Mouse (Mus musculus): Measurements from ENCODE around the gene Prdm16. TPM values are rescaled to one million over a fixed set of nuclear protein-coding genes. Genes with fewer than 3 reads are reported as not detected.
A peak's percentile ranks its signal among the peaks of the same experiment; 100 is the strongest.

The Prdm16 gene
- total RNA-seq, 2 experiments from 2014 or later: 25.5 to 26.8 TPM

DNA sequence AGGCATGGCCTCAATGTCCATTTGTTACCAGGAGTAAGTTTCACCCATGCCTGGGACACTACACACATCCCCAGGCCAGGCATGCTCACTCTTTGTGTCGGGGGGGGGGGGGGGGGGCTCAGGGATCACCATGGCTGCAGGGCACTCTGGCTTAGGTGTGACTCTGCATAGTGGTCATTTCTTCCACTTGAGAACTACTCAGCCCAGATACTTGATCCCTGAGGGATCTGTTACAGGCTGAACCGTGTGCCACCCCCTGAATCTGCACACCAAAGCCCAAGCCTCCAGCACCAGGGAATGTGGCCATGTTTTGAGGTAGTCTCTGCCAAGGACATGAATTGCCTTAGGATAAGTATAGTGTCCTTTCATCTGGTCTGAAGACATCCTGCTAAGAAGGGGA lies 123.0 kb downstream of the Prdm16 start:
- DNase-seq: no peak

- DNase-seq: no peak
These were observed 124.1 kb downstream of the Prdm16 start for GRCm38 (mm10) chr4:154512518-154513090.

GRCm38 (mm10) chr4:154511767-154512166 lies 124.9 kb downstream of the Prdm16 start:
- DNase-seq: no peak

GRCm38 (mm10) chr4:154506774-154507435 lies 129.8 kb downstream of the Prdm16 start:
- DNase-seq: no peak

- DNase-seq: no peak
These were observed 131.4 kb downstream of the Prdm16 start for GRCm38 (mm10) chr4:154505313-154505712.

DNA sequence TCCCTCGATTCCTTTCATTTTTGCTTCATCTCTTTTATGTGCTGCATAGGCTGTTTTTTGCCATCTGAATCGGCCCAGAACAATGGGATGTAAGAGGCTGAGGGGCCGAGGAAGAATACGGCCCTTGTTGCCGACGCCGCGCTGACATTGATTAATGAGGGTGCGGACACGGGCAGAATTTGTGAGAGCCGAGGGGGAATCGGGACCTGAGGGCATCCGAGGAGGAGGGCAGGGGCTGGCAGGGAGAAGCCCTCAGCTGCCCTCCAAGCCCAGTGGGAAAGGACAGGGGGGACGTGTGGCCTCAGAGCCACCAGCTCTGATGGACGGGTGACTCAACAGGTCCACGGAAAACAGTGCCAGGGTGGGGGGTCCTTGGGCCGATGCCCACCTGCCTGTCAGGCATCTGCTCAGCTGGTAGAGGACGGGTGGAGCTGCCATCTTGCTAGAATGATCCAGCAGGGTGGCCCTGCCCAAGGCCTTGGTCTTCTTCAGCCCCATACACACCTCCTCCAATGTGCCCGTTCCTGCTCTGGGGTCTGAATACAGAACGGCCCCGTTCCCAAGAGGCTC lies 133.3 kb downstream of the Prdm16 start:
- no peak for DNase-seq

DNA sequence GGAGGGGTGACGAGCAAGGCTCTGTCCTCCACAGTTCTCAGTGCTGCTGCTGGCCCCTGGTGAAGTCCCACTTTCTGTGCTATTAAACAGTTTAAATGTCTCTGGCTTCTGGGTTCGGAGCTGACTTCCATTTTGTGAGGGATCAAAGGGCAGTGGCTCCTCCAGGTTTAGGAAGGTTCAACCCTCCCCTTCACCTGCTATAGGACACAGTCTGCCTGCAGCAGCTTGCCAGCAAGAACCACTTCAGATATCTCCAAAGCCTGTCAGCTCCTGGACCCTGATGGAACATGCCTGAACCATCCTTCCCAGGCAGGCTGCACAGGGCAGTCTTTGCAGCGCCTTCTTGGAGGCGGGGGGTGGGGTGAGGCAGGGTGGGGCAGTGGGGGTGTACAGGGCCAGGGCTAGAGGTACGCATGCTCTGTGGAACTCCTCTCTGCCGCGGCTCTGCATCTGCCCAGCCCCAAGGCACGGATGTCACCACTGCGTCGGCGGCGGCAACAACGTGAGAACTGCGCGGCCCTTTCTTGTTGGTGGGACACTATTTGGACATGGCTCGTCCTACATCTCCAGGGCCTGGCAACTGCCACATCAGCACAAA lies 134.2 kb downstream of the Prdm16 start:
- peak; percentile 33 for DNase-seq

- DNase-seq: no peak
These were observed 136.0 kb downstream of the Prdm16 start for GRCm38 (mm10) chr4:154500695-154501094.

- peak; percentile 90 for DNase-seq
These were observed 136.8 kb downstream of the Prdm16 start for GRCm38 (mm10) chr4:154499701-154500523.

DNA sequence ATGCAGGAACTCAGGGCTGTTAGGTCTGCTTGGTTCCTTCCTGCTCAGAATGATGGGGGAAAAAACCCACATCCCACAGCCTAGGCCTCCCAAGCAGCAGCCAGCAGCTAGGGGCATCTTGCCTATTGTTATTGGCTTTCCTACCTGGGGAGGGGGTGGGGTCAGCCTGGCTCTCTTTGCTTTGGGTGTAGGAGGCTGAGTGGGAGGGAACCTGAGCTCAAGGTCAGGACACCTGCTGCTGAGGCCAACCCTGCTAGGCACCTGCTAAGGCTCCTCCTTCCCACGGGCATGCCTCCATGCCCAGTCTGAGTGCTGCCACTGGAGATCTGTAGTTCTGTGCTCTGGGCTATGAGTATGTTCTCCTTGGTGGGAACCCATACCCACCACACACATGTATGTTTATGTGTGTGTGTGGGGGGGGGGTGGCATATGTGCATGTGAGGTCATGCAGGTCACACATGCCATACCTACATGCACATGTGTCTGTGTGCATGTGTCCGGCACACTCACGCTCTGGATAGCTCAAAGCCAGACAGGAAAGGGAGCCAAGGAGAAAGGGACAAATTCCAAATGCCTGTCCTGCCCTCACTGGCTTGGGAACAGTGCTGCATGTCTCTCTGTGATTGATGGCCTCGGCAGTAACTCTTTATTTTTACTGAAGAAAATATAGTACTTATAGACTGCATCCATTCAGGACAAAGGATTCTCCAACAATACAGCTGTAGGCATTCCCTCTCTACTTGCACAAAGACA lies 139.1 kb downstream of the Prdm16 start:
- peak; percentile 50 for DNase-seq

GRCm38 (mm10) chr4:154496991-154497390 lies 139.7 kb downstream of the Prdm16 start:
- peak; percentile 97 for DNase-seq

- DNase-seq: no peak
These were observed 140.2 kb downstream of the Prdm16 start for GRCm38 (mm10) chr4:154496522-154496921.

DNA sequence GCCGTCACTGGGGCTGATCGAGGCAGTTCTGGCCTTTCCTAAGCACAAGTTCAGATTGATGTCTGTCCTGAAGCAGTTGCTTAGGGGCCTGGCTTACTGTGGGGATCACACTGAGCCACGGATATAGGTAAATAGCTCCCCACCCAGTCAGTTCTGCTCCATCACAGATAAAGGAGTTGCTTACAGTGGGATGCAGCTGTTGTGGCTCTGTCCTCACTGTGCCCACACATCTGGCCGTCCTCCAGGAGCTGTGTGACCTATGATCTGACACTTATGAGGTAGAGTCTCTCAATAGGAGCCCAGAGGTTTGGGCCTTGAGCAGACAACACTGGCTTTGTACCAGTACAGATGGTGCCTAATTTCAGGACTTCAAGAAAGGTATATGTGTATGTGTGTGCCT lies 142.7 kb downstream of the Prdm16 start:
- no peak for DNase-seq

DNA sequence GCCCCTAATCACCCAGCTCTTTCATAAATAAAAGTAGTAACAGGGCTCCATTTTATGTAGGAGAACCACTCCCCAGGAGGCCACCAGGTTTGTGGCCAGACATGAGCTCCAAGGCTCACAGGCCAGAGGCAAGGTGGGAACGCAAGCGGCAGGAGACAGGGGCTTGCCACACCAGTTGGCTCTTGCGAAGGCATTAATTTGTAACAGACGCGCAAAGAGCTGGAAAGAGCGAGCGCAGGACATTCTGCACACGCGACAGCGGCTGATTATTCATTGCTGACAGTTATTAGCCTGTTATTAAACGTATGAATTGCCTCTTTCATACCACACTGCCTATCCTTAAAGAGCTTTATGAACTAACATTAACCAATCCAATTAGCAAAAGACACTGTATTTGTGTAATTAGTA lies 144.0 kb downstream of the Prdm16 start:
- no peak for DNase-seq

DNA sequence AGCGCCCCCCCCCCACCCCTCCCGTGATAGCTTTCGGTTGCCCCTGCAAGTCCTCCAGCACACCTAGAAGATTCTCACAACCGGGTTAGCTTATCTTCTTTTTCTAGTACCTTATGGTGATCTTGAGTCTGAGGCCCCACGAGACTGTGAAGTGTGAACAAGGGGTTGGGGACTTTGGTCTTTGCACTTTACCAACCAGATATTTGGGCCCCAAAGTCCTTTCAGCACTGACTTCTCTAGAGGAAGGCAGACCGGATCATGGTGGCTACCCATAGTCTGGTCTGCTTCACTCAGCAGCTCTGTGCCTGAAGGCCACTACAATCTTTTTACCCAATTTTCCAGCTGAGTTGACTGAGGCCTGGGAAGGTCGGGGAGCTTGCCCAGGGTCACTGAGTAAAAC lies 144.4 kb downstream of the Prdm16 start:
- no peak for DNase-seq

DNA sequence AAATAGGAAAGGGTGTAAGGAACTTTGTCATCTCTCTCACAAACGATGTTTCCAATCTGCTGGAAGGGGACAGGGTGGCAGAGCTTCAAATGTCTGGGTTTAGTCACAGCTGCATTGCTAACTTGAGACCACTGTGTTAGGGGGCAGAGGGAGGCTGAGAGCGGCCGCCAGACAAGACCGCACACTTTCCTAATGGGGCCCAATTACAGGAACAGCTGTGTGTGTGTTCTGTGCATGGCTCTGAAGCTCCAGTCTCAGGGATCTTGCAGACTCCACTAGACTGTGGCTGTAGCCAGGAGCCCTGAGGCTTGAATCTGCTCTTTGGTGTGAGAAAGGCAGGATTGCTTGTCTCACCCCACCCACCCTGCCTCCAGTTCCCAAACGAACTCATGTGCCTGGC lies 148.6 kb downstream of the Prdm16 start:
- DNase-seq: no peak

DNA sequence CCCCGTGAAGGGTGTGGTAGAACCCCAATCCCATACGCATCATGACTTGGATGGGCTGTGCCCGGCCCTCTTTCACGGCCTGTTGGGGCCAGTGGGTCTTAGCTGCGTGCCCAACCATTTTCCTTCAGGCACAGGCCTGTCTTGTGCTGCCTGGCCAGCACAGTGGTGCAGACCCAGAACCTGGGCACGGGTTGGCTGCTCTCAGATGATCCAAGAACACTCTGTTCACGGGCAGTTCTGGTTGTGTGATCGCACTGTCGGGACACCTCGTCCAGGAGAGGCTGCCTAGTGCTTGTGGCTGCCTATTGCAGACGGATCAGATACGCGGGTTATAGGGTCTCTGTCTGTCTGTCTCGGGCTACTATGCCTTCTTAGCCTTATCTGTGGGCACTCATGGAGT lies 154.0 kb downstream of the Prdm16 start:
- no peak for DNase-seq

DNA sequence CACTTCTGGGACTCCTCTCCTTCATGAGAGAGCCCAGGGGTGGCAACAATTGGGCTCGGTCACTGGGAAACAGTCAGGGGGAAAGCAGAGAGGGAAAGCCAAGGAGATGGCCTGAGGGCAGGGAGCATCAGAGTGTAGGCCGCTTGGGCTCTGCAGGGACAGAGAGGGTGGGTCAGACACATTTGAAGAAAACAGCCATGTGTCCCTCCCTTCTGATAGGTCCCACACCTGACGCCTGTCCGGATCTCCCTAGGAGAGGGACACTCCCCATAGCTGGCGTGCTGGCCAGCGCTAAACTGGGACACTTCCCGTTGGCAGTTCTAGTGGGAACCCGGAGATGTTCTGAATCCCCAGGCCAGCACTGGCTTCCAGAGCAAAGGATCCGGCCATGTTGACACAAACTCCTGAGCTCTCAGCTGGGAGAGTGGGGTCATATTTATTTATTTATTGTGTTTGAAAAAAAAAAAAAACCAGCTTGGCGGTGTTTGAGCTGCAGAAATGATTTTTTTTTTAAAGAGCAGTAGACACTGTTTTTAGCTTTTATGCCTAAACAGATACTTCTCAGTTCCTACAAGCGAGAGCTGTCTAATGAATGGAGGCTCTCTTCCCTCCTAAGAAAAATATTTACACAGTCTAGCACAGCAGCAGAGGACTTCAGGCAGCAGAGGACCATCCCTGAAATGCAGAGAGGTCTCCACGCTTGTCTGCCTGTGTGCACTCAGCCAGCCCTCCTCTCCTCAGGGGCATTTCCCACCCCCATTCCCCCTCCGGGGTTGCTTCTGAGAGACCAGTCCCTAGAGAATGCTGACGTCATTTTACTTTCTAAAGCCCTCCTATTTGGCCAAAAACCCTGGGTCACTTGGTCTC lies 154.7 kb downstream of the Prdm16 start:
- peak; percentile 27 for DNase-seq

DNA sequence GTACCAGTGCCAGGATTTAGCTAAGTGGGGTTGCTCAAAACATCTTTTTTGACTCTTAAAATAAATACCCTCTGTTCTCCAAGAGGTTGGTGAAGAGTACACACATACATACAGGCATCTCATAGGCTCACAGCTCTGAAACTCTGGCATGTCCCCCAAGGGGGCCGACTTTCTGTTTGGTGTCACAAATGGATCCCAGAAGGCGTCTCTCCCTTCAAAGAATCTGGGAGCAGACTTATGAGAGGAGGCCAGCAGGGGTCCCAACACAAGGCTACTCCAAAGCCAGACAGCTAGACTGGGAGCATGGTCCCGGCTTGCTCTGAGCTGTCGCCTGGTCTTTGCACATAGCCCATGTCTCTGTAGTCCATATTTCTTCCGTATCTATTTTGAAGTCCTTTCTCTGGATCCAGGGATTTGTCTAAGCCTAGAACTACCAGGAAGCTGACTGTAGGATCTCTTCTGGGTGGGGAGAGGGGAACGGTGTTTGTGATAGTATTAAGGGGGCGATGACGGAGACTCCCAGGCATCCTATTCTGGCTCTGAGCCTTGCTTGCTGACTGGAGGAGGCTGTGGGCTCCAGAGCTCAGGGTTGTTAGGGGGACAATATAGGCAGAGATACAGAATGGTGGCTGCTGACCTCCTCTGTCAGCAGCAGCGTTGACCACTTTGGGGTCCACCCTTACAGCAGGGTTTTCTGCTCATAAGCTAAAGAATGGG lies 156.0 kb downstream of the Prdm16 start:
- peak; percentile 23 for DNase-seq

GRCm38 (mm10) chr4:154480143-154480542 lies 156.5 kb downstream of the Prdm16 start:
- DNase-seq: no peak

All from heart, postnatal 4 days (tissue).